Mouse (Mus musculus) myocyte (in vitro differentiated cells): ENCODE measurements at regions not wholly inside any gene's neighbourhood (a gene's known extent, or its start where the extent isn't known, plus 50 kb on each side); places are given as distances from the start of the nearest gene placed in this dataset.

ENCODE experiments used
- CEBPB ChIP-seq: IDR thresholded peaks from 2 replicates; pipeline ENCODE4 v1.6.1; 2011; ENCODE audit warnings: mild to moderate bottlenecking, moderate library complexity; ENCODE audit not compliant: poor library complexity, insufficient read depth, severe bottlenecking
- E2F4 ChIP-seq: IDR thresholded peaks from one replicate; pipeline ENCODE4 v1.6.1; 2011; ENCODE audit warnings: mild to moderate bottlenecking, control low read depth, moderate library complexity; ENCODE audit not compliant: insufficient read depth
- MAX ChIP-seq: IDR thresholded peaks from one replicate; pipeline ENCODE4 v1.6.1; 2011; ENCODE audit warnings: low read depth, mild to moderate bottlenecking, control low read depth
- POLR2A ChIP-seq: IDR thresholded peaks from one replicate; pipeline ENCODE4 v1.6.1; 2011; ENCODE audit warnings: low read depth, mild to moderate bottlenecking, control low read depth, moderate library complexity; ENCODE audit not compliant: insufficient read length
- POLR2AphosphoS2 ChIP-seq: IDR thresholded peaks from one replicate; pipeline ENCODE4 v1.6.1; 2011; ENCODE audit warnings: low read depth, control low read depth; ENCODE audit not compliant: insufficient read length
- TCF12 ChIP-seq: IDR thresholded peaks from one replicate; pipeline ENCODE4 v1.6.1; 2011; ENCODE audit warnings: mild to moderate bottlenecking, control low read depth; ENCODE audit not compliant: poor library complexity, insufficient read depth, severe bottlenecking
- TCF3 ChIP-seq: IDR thresholded peaks from one replicate; pipeline ENCODE4 v1.6.1; 2011; ENCODE audit warnings: low read depth, control low read depth; ENCODE audit not compliant: insufficient read length
- USF1 ChIP-seq: IDR thresholded peaks from one replicate; pipeline ENCODE4 v1.6.1; 2011; ENCODE audit warnings: low read depth, mild to moderate bottlenecking, control low read depth, moderate library complexity

GRCm38 (mm10) chr10:66891811-66892210, 204.1 kb upstream of the Jmjd1c start:
- TF ChIP-seq TCF3 = no peak
- no peak for TF ChIP-seq TCF12
- no peak for TF ChIP-seq POLR2A
- TF ChIP-seq MAX = no peak
- TF ChIP-seq USF1 = no peak
- TF ChIP-seq CEBPB = no peak
- TF ChIP-seq POLR2AphosphoS2 = no peak
- no peak for TF ChIP-seq E2F4
